Mouse (Mus musculus) neural tube, embryonic 14.5 days (tissue): ENCODE measurements around the gene Hoxa3. TPM values are rescaled to one million over a fixed set of nuclear protein-coding genes. Genes with fewer than 3 reads are reported as not detected.
A peak's percentile ranks its signal among the peaks of the same experiment; 100 is the strongest.

Source experiments
- ATAC-seq: fragments of 200-750 bp; cut with Nextera tagmentation; 2 replicates; pipeline ENCODE4 v1.8.0; 2017; ENCODE audit warnings: low read depth, mild to moderate bottlenecking, moderate TSS enrichment, moderate library complexity
- H3K27ac ChIP-seq: fragments of 300-500 bp; sonication (generic); 2 replicates; pipeline ENCODE4 v1.5.1; 2014; ENCODE audit warnings: low read depth, mild to moderate bottlenecking, control low read depth, low read length, moderate library complexity, mixed read lengths
- H3K27me3 ChIP-seq: fragments of 300-500 bp; sonication (generic); 2 replicates; pipeline ENCODE4 v1.6.1; 2014; ENCODE audit warnings: low read length; ENCODE audit not compliant: control insufficient read depth, insufficient read depth
- H3K36me3 ChIP-seq: fragments of 300-500 bp; sonication (generic); 2 replicates; pipeline ENCODE4 v1.6.1; 2014; ENCODE audit warnings: low read length, mixed read lengths; ENCODE audit not compliant: control insufficient read depth, insufficient read depth
- H3K4me1 ChIP-seq: fragments of 300-500 bp; sonication (generic); 2 replicates; pipeline ENCODE4 v1.6.1; 2014; ENCODE audit warnings: low read length; ENCODE audit not compliant: control insufficient read depth, insufficient read depth
- H3K4me2 ChIP-seq: fragments of 300-500 bp; sonication (generic); 2 replicates; pipeline ENCODE4 v1.6.1; 2014; ENCODE audit warnings: mild to moderate bottlenecking, low read depth, low read length, control low read depth
- H3K4me3 ChIP-seq: fragments of 300-500 bp; sonication (generic); 2 replicates; pipeline ENCODE4 v1.5.1; 2014; ENCODE audit warnings: low read depth, low read length, control low read depth, mixed read lengths
- H3K9ac ChIP-seq: fragments of 300-500 bp; sonication (generic); replicated peaks from 2 replicates; pipeline ENCODE4 v1.6.1; 2014; ENCODE audit warnings: low read depth, mild to moderate bottlenecking, control low read depth, low read length, mixed read lengths
- H3K9me3 ChIP-seq: fragments of 300-500 bp; sonication (generic); 2 replicates; pipeline ENCODE4 v1.6.1; 2016; ENCODE audit warnings: low read length; ENCODE audit not compliant: control insufficient read depth
- WGBS: fragments of 180-500 bp; shearing (Covaris S2); extraction: QIAGEN DNeasy Blood & Tissue Kit; methylation state at CpG from one replicate; pipeline ENCODE4 v1.1.7; 2014; 5-methylcytosine and 5-hydroxymethylcytosine counted together
- polyA plus RNA-seq: library from polyadenylated mRNA; unstranded; fragments of >200 nt; fragmentation: Nextera tagmentation; extraction: Ambion mirVana; gene quantifications from 2 replicates; pipeline ENCODE4 v1.2.1, GENCODE M21; 2014

Hoxa3 gene
- polyA plus RNA-seq, 1 experiment from 2014 or later = 13.4 TPM

DNA sequence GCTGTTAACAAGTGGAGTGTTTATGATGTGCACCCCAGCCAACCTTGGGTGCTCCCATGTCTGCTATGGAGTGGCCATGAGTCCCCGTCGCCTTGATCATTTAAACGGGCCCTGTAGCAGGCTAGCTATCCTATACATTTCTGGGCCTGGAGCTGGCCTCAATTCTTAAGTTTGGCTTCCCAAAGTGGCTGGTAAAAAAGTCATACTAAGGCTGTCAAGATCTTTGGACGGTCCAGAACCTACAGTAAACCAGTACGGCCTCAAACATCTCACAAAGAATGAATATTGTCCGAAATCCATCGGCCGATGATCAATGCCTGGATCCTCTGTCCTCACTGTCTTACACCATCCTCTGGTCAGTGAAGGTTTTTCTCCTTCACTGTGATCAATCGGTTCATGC is 22.1 kb upstream of the Hoxa3 start:
- ATAC-seq = peak; percentile 7
- H3K4me2 ChIP-seq = peak overlapping the region; percentile 90
- peak overlapping the region; percentile 57 for H3K27ac ChIP-seq
- no peaks in the 10 kb centered on the region for H3K27me3 ChIP-seq
- no peaks in the 10 kb centered on the region for H3K9me3 ChIP-seq
- peak overlapping the region; percentile 92; the same call in 1 of the 2 replicates for H3K9ac ChIP-seq
- 26% methylated on average over 9 of the region's 9 CpGs for WGBS
- H3K4me3 ChIP-seq = peak overlapping the region; percentile 57
- peaks cover 3% of the 10 kb centered on the region; the same call in 1 of the 2 replicates for H3K4me1 ChIP-seq
- no peaks in the 10 kb centered on the region for H3K36me3 ChIP-seq

- Histone ChIP-seq H3K27ac (peak overlapping the region; percentile 94), H3K4me3 (peak overlapping the region; percentile 57), H3K4me1 (peaks cover 3% of the 10 kb centered on the region; the same call in 1 of the 2 replicates), H3K4me2 (peak overlapping the region; percentile 90), H3K9me3 (no peaks in the 10 kb centered on the region), H3K9ac (peak overlapping the region; percentile 92), H3K27me3 (no peaks in the 10 kb centered on the region), H3K36me3 (no peaks in the 10 kb centered on the region)
- under 1% methylated on average over 62 of the region's 68 CpGs for WGBS
- peak; percentile 75 for ATAC-seq
Measured at GRCm38 (mm10) chr6:52234428-52235140, 21.4 kb upstream of the Hoxa3 start.

GRCm38 (mm10) chr6:52233546-52234427 is 20.7 kb upstream of the Hoxa3 start:
- Histone ChIP-seq H3K4me2 (peak overlapping the region; percentile 90), H3K4me1 (peaks cover 4% of the 10 kb centered on the region), H3K27me3 (no peaks in the 10 kb centered on the region), H3K27ac (peak overlapping the region; percentile 94), H3K9me3 (no peaks in the 10 kb centered on the region), H3K36me3 (no peaks in the 10 kb centered on the region), H3K9ac (peak overlapping the region; percentile 92), H3K4me3 (peak overlapping the region; percentile 57)
- peak; percentile 31; the same call in 1 of the 2 replicates for ATAC-seq
- WGBS = under 1% methylated on average over 64 of the region's 70 CpGs

DNA sequence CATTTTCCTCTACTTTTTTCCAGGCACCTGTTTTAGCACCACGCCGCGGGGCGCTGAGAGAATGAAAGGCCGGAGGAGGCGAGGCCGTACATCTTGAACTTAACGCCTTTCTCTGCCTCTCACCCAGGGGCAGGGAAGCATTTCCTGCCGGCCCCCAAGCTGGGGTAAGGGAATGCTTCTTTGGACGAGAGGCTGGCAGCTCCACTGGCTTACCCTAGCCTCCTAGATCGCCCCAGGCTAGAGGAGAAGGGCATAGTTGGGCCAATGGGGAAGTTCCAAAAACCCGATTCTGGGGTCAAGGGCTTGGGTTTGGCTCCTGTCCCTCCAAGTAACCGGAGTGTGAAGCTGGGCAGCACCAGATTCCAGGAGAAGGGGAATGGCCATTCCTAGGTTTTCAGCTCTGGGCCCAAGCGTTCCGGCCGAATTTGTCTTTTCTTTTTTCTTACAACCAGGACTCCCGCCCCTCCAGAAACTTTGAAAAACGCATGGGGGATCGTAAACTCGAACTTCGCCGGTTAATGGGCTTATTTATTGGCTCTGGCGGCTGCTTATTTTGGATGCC is 19.9 kb upstream of the Hoxa3 start:
- WGBS = 2% methylated on average over 23 of the region's 23 CpGs
- H3K9ac ChIP-seq = peak overlapping the region; percentile 92
- H3K4me3 ChIP-seq = peak overlapping the region; percentile 57
- no peaks in the 10 kb centered on the region for H3K36me3 ChIP-seq
- H3K27me3 ChIP-seq = no peaks in the 10 kb centered on the region
- H3K4me1 ChIP-seq = peaks cover 9% of the 10 kb centered on the region
- H3K4me2 ChIP-seq = peak overlapping the region; percentile 90
- no peaks in the 10 kb centered on the region for H3K9me3 ChIP-seq
- ATAC-seq = no peak
- H3K27ac ChIP-seq = peak overlapping the region; percentile 94

DNA sequence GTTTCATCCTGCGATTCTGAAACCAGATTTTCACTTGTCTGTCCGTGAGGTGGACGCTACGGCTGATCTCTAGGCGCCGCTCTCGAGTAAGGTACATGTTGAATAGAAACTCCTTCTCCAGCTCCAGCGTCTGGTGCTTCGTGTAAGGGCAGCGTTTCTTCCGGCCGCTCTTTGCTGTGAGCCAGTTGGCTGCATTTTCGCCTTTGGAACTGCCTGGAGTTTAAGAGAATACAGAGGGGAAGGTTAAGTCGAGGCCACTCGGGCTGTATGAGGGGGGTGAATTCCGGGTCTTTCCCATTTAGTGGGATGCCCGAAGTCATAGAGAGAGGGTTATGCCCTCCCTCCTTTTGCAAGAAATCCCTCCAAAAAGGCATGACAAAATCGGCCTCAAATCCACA is 19.4 kb upstream of the Hoxa3 start:
- Histone ChIP-seq H3K4me2 (peak overlapping the region; percentile 90), H3K27me3 (no peaks in the 10 kb centered on the region), H3K4me3 (peak overlapping the region; percentile 57), H3K27ac (peak overlapping the region; percentile 94), H3K9ac (peak overlapping the region; percentile 92), H3K9me3 (no peaks in the 10 kb centered on the region), H3K36me3 (no peaks in the 10 kb centered on the region), H3K4me1 (peaks cover 13% of the 10 kb centered on the region)
- WGBS = 1% methylated on average over 18 of the region's 18 CpGs
- ATAC-seq = no peak

DNA sequence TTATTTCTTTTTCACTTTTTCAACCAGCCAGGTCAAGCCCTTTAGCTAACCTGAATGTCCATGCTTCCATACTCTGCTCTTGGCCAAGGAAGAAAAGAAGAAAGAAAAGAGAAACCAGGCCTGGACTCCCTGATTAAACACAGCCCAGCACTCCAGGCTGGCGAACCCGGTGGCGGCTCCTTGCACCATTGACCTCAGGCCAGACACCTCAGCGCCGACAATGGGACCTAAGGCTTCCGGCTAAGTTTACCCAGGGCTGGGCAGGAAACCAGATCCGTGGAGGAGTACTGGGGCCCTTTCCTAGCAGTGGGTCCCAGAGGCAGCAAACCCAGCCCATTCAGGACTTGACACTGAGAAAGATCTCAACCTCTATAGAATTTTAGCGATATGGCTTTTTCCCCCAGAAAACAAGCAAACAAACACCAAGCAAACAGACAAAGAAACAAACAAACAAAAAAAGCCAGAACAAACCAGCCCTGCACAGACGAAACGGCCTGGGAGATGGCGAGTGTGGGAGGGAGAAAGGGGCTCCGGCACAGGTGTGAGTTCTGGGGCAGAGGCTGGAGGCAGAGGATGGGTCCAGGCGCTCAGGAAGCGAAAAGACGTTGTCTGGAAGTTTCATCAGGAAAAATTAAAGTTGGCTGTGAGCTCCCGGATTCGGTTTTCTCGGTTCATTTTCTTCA is 18.9 kb upstream of the Hoxa3 start:
- Histone ChIP-seq H3K4me1 (peaks cover 14% of the 10 kb centered on the region), H3K9ac (peak overlapping the region; percentile 92), H3K36me3 (no peaks in the 10 kb centered on the region), H3K27me3 (no peaks in the 10 kb centered on the region), H3K4me2 (peak overlapping the region; percentile 90), H3K27ac (peak overlapping the region; percentile 94), H3K4me3 (peak overlapping the region; percentile 57), H3K9me3 (no peaks in the 10 kb centered on the region)
- WGBS = 2% methylated on average over 18 of the region's 18 CpGs
- no peak for ATAC-seq

DNA sequence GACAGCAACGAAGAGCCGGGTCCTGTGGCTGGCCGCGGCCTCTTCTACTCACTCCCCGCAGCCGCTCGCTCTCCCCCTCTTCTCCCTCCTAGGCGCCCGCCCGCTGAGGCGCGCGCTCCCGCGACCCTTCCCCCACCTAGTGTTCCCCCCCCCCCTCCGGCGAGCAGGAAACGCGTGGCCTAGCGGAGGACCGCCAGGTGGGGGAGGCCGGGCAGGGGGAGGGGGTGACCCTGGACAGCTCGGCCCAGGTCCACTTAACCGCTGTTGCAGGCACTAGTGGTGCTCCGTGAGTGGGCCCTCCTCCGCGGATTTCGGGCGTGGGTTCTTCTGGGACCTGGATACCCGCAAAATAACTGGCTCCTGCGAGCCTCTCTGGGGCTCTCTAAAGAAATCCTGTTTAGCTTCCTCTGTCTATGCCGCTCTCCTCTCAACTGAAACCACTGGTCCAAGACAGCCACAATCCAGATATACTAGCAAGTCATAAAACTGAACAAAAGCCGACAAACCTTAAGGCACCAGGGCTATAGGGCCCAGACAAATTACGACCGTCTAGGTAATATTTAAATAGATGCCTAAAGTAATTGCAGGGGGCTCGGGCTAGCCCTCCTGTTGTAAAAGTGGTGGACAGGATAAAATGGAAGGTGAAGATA is 17.5 kb upstream of the Hoxa3 start, which contains the start of gene Hoxa9:
Gene Hoxa9 (minus strand): TSS at position 574 of the 650 bp plus-strand sequence.
- peak; percentile 13; the same call in 1 of the 2 replicates for ATAC-seq
- H3K4me2 ChIP-seq = peak within 1 kb of the TSS; percentile 90
- under 1% methylated on average over 28 of the region's 36 CpGs for WGBS
- H3K27me3 ChIP-seq = no peaks in the 10 kb centered on the region
- peak within 1 kb of the TSS; percentile 57 for H3K4me3 ChIP-seq
- H3K36me3 ChIP-seq = no peaks in the 10 kb centered on the region
- no peaks in the 10 kb centered on the region for H3K9me3 ChIP-seq
- peaks cover 18% of the 10 kb centered on the region for H3K4me1 ChIP-seq
- H3K9ac ChIP-seq = peak within 1 kb of the TSS; percentile 94
- peak within 1 kb of the TSS; percentile 97 for H3K27ac ChIP-seq
